Comparison of ENCODE assay signal across 13 mouse cellular contexts in genomic region chr4:82248961-82249360, GRCm38 (mm10).
DNase-seq lines count a peak whose midpoint lies in the region; ATAC-seq and TF ChIP-seq lines count a peak whose summit lies in the region.
"Had no signal": no experiment of that assay in that cellular context is flagged by ENCODE, and none has a peak within 500 bp of the region (broad histone marks: within the 10 kb centered on the region; RNA-seq: fewer than 3 reads in every experiment).

No protein-coding gene starts in this region.

- H3K9ac ChIP-seq in heart, embryonic 13.5 days = no peak overlapping the region
- no peak overlapping the region for H3K9ac ChIP-seq in kidney, postnatal 0 days (ENCODE audit: low read depth, low read length)
- H3K9ac ChIP-seq: forebrain, embryonic 15.5 days had no signal

- peaks cover 35% of the 10 kb centered on the region for H3K4me1 ChIP-seq in heart, embryonic 13.5 days
- H3K4me1 ChIP-seq in kidney, postnatal 0 days (replicated peaks; ENCODE audit: insufficient read depth, low read length) = no peaks in the 10 kb centered on the region
- H3K4me1 ChIP-seq: forebrain, embryonic 15.5 days had no signal

- H3K9me3 ChIP-seq in heart, embryonic 13.5 days = 0 out of 2 replicates have a peak, but pooled peaks cover 10% of the 10 kb centered on the region
- no peaks in the 10 kb centered on the region for H3K9me3 ChIP-seq in kidney, postnatal 0 days (replicated peaks; ENCODE audit: low read length)
- H3K9me3 ChIP-seq: forebrain, embryonic 15.5 days had no signal

- H3K36me3 ChIP-seq in heart, embryonic 13.5 days = 0 out of 2 replicates have a peak, but pooled peaks cover 4% of the 10 kb centered on the region
- H3K36me3 ChIP-seq in kidney, postnatal 0 days (ENCODE audit: insufficient read depth, low read length) = no peaks in the 10 kb centered on the region
- H3K36me3 ChIP-seq: forebrain, embryonic 15.5 days had no signal

- peak overlapping the region; percentile 75 for H3K27ac ChIP-seq in heart, embryonic 13.5 days (replicated peaks)
- 0 out of 2 replicates have a peak overlapping the region, but pooled peaks have one; percentile 5 for H3K27ac ChIP-seq in kidney, postnatal 0 days
- H3K27ac ChIP-seq: forebrain, embryonic 15.5 days had no signal

- no peak overlapping the region for H3K4me2 ChIP-seq in heart, embryonic 13.5 days
- H3K4me2 ChIP-seq in kidney, postnatal 0 days (ENCODE audit: low read length) = no peak overlapping the region
- H3K4me2 ChIP-seq: forebrain, embryonic 15.5 days; liver, embryonic 11.5 days had no signal

- no peak overlapping the region for H3K4me3 ChIP-seq in heart, embryonic 13.5 days
- H3K4me3 ChIP-seq in kidney, postnatal 0 days (replicated peaks; ENCODE audit: low read depth, low read length) = no peak overlapping the region
- H3K4me3 ChIP-seq: forebrain, embryonic 15.5 days had no signal

- WGBS in heart, embryonic 13.5 days = 86% methylated on average over 1 of the region's 1 CpGs
- WGBS in kidney, postnatal 0 days = 53% methylated on average over 1 of the region's 1 CpGs

- no peak for DNase-seq in heart, postnatal 14 days
- DNase-seq in kidney, postnatal 0 days (ENCODE audit: low spot score) = no peak
- DNase-seq in kidney, postnatal 4 days = no peak
- peak; percentile 42 for DNase-seq in 3T3-L1 (ENCODE audit: low read depth, low spot score)
- DNase-seq in layer of hippocampus, postnatal 36 days = peak; percentile 7 to 29
- DNase-seq in thymus, postnatal 4 days = no peak
- no peak for DNase-seq in embryo, embryonic 10.5 days (ENCODE audit: low spot score)
- DNase-seq: cerebellum, adult 9-10 months; heart, postnatal 4 days; kidney, postnatal 36 days had no signal

- H3K27me3 ChIP-seq in heart, embryonic 13.5 days (replicated peaks) = no peaks in the 10 kb centered on the region
- H3K27me3 ChIP-seq in kidney, postnatal 0 days (ENCODE audit: insufficient read depth, low read length) = no peaks in the 10 kb centered on the region
- H3K27me3 ChIP-seq: forebrain, embryonic 15.5 days had no signal

- intact Hi-C loops in heart, postnatal 14 days (cut with DNase I) = no loop called here

- no peak for ATAC-seq in heart, embryonic 13.5 days (ENCODE audit: extremely low read depth, insufficient number of reproducible peaks, low FRiP score, low TSS enrichment)
- no peak for ATAC-seq in kidney, postnatal 0 days (replicated peaks; ENCODE audit: low FRiP score, low read depth)
- ATAC-seq: forebrain, embryonic 15.5 days had no signal

- no peak for TF ChIP-seq CTCF in kidney, postnatal 0 days (IDR thresholded peaks at IDR 0.05; ENCODE audit: low read depth)

Comparison
In these comparisons a context has a peak if more than half of its experiments do, and no peak if none do; other contexts are left out.
1. DNase-seq: peak in 3T3-L1 (single experiment) and layer of hippocampus, postnatal 36 days (2 of 2); none in heart, postnatal 14 days (0 of 2), kidney, postnatal 0 days (single experiment), kidney, postnatal 4 days (0 of 2), thymus, postnatal 4 days (single experiment) and embryo, embryonic 10.5 days (single experiment).